Mouse (Mus musculus) G1E (cell line): ENCODE measurements around the gene Nfat5. TPM values are rescaled to one million over a fixed set of nuclear protein-coding genes. Genes with fewer than 3 reads are reported as not detected.

Experiments used
- ATAC-seq: 2 replicates; pipeline ENCODE4 v1.8.0; 2016; ENCODE audit warnings: mild to moderate bottlenecking; ENCODE audit not compliant: insufficient number of reproducible peaks, poor library complexity, low FRiP score, severe bottlenecking; ENCODE audit errors: extremely low read depth
- DNase-seq: peaks from one replicate; pipeline ENCODE4 v3.0.0; 2012; ENCODE audit warnings: low spot score
- H3K27me3 ChIP-seq: 2 replicates; pipeline ENCODE4 v1.6.1; 2012; ENCODE audit warnings: mild to moderate bottlenecking, low read length, inconsistent platforms; ENCODE audit not compliant: insufficient read depth
- H3K36me3 ChIP-seq: replicated peaks from 2 replicates; pipeline ENCODE3; 2012; ENCODE audit warnings: mild to moderate bottlenecking, inconsistent platforms
- H3K4me1 ChIP-seq: 2 replicates; pipeline ENCODE4 v1.6.1; 2012; ENCODE audit warnings: low read depth, low read length, inconsistent platforms, mixed read lengths; ENCODE audit not compliant: insufficient read depth
- H3K4me3 ChIP-seq: 2 replicates; pipeline ENCODE4 v1.5.1; 2012; ENCODE audit warnings: low read depth, mild to moderate bottlenecking, inconsistent platforms, low read length, moderate library complexity, mixed read lengths
- H3K9me3 ChIP-seq: replicated peaks from 2 replicates; pipeline ENCODE4 v1.6.1; 2012; ENCODE audit warnings: inconsistent platforms
- CTCF ChIP-seq: IDR thresholded peaks from 2 replicates; pipeline ENCODE4 v1.5.1; 2012; ENCODE audit warnings: low read depth, low read length, inconsistent platforms, mixed read lengths
- GATA1 ChIP-seq: IDR thresholded peaks from 2 replicates; pipeline ENCODE4 v1.6.1; 2012; ENCODE audit warnings: borderline replicate concordance, low read length, inconsistent platforms, mixed read lengths
- GATA2 ChIP-seq: IDR thresholded peaks from 2 replicates; pipeline ENCODE4 v1.6.1; 2012; ENCODE audit warnings: low read depth, low read length, inconsistent platforms, borderline replicate concordance
- POLR2AphosphoS5 ChIP-seq: IDR thresholded peaks from 2 replicates; pipeline ENCODE4 v1.6.1; 2012; ENCODE audit warnings: low read depth, low read length, inconsistent platforms; ENCODE audit not compliant: insufficient replicate concordance
- TAL1 ChIP-seq: conservative IDR thresholded peaks from 2 replicates; pipeline ENCODE4 v1.6.1; 2012; ENCODE audit warnings: low read depth, low read length, inconsistent platforms, mixed read lengths
- polyA plus RNA-seq: library from polyadenylated mRNA; stranded (reverse); fragments of >175 nt; gene quantifications from 2 replicates; pipeline ENCODE4 v1.2.3, GENCODE M21; 2012
- total RNA-seq, 2 experiments: library from RNA; stranded (forward) in 1 of 2; stranded (reverse) in 1 of 2; fragments of 200-1000 nt in 1 of 2; fragments of >200 nt in 1 of 2; fragmentation: Nextera tagmentation in 1 of 2; gene quantifications; 2 replicates each; pipeline ENCODE4 v1.2.3; 2014 to 2017

The Nfat5 gene
- total and polyA plus RNA-seq, 3 experiments, result 1.4 to 53.6 (median 24.4) TPM

DNA sequence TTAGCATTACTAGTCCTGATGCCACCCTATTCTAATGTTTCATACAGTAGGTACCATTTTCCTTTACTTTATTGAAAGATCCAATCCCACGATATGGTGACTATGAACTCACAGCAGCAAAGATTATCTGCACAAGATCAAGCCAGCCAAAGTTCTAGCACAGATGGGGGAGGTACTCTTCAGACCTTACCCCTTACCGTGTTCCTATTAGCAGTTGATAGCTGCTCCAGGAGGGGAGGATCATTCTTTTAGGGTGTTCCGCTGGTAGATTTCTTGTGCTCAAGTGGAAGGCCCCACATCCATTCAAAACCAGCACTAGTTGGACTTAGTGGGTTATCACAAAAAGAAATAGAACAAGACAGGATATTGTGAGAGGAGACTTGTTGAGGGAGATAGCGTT is 88.4 kb downstream of the Nfat5 start:
- ATAC-seq, result no peak

DNA sequence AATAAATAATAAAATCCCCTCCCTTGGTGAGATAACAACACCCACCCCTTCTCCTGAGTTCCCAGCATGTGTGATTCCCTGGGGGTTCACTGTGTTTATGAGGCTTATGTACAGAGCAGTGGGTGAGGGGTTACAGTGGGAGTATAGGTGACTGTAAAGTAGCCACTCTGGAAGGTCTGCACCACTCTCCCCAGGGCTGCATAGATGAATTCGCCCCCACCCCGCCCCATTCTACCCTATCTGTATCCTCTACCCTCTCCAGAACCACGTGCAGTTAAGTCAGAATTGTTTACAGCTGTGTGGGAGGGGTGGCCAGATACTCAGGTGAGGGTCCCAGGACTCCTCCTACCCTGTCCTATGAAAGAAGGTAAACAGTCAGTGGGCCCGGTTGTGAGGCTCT is 89.6 kb downstream of the Nfat5 start:
- TF ChIP-seq GATA1 (no peak), GATA2 (no peak), POLR2AphosphoS5 (no peak), TAL1 (no peak), CTCF (no peak)
- peaks cover 4% of the 10 kb centered on the region; the same call in 1 of the 2 replicates for H3K27me3 ChIP-seq
- peaks cover 27% of the 10 kb centered on the region for H3K4me1 ChIP-seq
- peaks cover 12% of the 10 kb centered on the region for H3K36me3 ChIP-seq
- H3K9me3 ChIP-seq, result no peaks in the 10 kb centered on the region
- no peak for DNase-seq
- ATAC-seq, result no peak
- H3K4me3 ChIP-seq, result no peak overlapping the region

More for the DNA sequence above, 88.4 kb downstream of the Nfat5 start:
- peaks cover 13% of the 10 kb centered on the region for H3K36me3 ChIP-seq
- H3K9me3 ChIP-seq, result no peaks in the 10 kb centered on the region
- no peak for DNase-seq
- peaks cover 4% of the 10 kb centered on the region; the same call in 1 of the 2 replicates for H3K27me3 ChIP-seq
- H3K4me1 ChIP-seq, result peaks cover 23% of the 10 kb centered on the region
- H3K4me3 ChIP-seq, result no peak overlapping the region
- no peak for TF ChIP-seq GATA1
- no peak for TF ChIP-seq TAL1
- TF ChIP-seq GATA2, result no peak
- TF ChIP-seq POLR2AphosphoS5, result no peak
- no peak for TF ChIP-seq CTCF

DNA sequence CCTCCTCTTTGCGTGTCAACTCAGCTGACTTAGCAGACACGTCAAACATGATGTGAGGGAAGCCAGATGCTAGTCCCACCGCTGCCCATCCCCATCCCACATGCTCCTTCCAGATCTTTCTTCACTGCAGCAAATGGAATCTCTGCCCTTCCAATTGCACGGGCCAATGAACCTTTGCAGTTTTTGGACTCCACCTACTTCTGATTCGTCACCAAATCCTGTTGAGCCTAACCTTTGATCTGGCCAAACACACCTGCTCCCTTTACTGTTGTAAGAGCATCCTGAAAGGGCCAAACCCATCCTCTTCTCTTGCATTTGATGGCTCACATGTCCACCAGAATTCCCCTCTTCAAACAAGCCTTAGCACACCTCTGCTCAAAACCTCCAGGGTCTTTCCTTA is 91.4 kb downstream of the Nfat5 start:
- DNase-seq (no peak), ATAC-seq (no peak)
- Histone ChIP-seq H3K9me3 (no peaks in the 10 kb centered on the region), H3K36me3 (peaks cover 10% of the 10 kb centered on the region), H3K27me3 (peaks cover 4% of the 10 kb centered on the region; the same call in 1 of the 2 replicates), H3K4me1 (peaks cover 35% of the 10 kb centered on the region), H3K4me3 (no peak overlapping the region)
- no peak for TF ChIP-seq GATA2
- no peak for TF ChIP-seq CTCF
- no peak for TF ChIP-seq GATA1
- no peak for TF ChIP-seq TAL1
- no peak for TF ChIP-seq POLR2AphosphoS5

DNA sequence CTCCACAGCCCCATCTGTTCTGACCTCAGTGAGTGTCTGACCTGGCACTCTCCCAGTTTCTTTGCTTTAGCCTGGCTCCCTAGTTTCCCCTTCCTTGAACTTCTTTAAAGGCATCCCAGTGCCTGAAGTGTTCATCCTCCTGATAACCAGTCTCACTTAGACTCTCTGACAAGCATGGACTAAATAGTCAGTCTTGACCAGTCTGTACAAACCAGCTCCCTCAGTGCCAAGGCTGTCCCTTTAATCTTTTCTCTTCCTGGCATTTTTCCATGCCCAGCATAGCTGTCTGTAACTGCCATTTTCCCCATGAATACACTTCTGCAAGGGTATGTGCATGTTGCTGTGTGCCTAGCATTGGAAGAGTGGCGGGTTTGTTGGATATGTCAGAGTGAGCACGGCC is 91.8 kb downstream of the Nfat5 start:
- H3K4me3 ChIP-seq, result no peak overlapping the region
- peaks cover 35% of the 10 kb centered on the region for H3K4me1 ChIP-seq
- TF ChIP-seq GATA1, result no peak
- no peak for TF ChIP-seq POLR2AphosphoS5
- TF ChIP-seq TAL1, result no peak
- H3K36me3 ChIP-seq, result peaks cover 11% of the 10 kb centered on the region
- no peaks in the 10 kb centered on the region for H3K9me3 ChIP-seq
- DNase-seq (no peak), ATAC-seq (no peak)
- peaks cover 4% of the 10 kb centered on the region; the same call in 1 of the 2 replicates for H3K27me3 ChIP-seq

DNA sequence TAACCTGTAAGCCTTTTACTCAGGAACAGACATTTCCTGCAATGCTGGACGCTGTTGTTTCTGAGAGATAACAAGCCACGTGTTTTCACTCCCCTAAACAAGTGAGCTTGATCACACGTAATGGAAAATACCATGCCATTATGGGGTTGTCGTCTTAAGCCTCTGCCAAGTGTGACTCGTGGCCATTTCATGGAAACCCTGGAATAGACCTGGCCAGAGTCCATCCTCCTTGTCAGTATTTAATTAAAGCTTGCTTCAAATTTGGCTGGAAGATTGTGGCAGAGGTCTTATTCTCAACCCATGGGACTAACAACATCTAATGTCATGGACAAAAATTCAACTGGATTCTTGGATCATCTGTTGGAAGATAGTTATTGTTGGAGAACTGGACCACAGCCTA is 92.9 kb downstream of the Nfat5 start:
- DNase-seq, result no peak
- Histone ChIP-seq H3K36me3 (peaks cover 14% of the 10 kb centered on the region), H3K9me3 (no peaks in the 10 kb centered on the region), H3K4me3 (no peak overlapping the region), H3K4me1 (peaks cover 45% of the 10 kb centered on the region), H3K27me3 (peaks cover 4% of the 10 kb centered on the region; the same call in 1 of the 2 replicates)
- TF ChIP-seq CTCF (no peak), GATA1 (no peak), GATA2 (no peak), POLR2AphosphoS5 (no peak), TAL1 (no peak)
- ATAC-seq, result peak; percentile 47

DNA sequence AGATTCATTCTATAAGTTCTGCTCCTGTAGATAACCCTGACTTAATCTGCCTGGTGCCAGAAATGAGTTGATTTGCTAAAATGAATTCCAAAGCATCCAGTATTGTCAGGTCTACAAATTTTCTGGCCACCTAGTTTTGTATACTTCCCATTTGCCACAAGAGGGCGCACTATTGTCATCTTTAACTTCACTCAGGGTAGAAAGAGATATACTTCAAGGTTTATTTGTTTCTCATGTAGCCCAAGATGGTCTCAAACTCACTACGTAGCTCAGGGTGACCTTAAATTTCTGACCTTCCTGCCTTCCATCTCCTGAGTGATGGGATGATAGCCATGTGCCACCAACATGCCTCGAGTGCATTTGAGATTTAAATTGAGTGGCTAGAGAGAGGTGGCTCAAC is 93.4 kb downstream of the Nfat5 start:
- ATAC-seq, result no peak
- peak; percentile 48 for DNase-seq
- Histone ChIP-seq H3K36me3 (peaks cover 14% of the 10 kb centered on the region), H3K27me3 (peaks cover 4% of the 10 kb centered on the region; the same call in 1 of the 2 replicates), H3K9me3 (no peaks in the 10 kb centered on the region), H3K4me3 (no peak overlapping the region), H3K4me1 (peaks cover 48% of the 10 kb centered on the region)
- TF ChIP-seq CTCF, result peak; percentile 35
- TF ChIP-seq POLR2AphosphoS5, result no peak
- TF ChIP-seq GATA1, result no peak

DNA sequence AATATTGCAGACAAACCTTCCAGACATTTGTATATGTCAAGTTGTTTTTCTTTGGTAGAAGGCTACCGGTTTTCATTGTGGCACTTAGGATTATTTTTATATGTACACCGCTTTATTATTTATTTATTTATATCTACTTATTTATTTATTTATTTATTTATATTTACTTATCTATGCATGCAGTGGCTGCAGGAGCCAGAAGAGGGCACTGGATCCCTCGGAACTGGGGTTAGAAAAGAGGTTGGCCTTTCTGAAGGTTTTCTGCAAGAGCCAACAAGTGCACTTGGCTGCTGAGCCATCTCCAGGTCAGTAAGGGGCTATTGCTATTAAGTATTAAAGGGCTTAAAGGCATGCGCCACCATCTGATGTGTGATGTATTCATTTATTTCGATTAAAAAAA is 94.6 kb downstream of the Nfat5 start:
- H3K4me3 ChIP-seq, result no peak overlapping the region
- H3K36me3 ChIP-seq, result peaks cover 19% of the 10 kb centered on the region
- ATAC-seq (0 out of 2 replicates have a peak, but pooled peaks have one; percentile 30), DNase-seq (no peak)
- no peak for TF ChIP-seq POLR2AphosphoS5
- no peak for TF ChIP-seq CTCF
- TF ChIP-seq TAL1, result no peak
- H3K4me1 ChIP-seq, result peaks cover 48% of the 10 kb centered on the region
- H3K27me3 ChIP-seq, result peaks cover 4% of the 10 kb centered on the region; the same call in 1 of the 2 replicates
- no peaks in the 10 kb centered on the region for H3K9me3 ChIP-seq
